Mouse (Mus musculus) forebrain, postnatal 0 days (tissue): ENCODE measurements around the gene Atn1. TPM values are rescaled to one million over a fixed set of nuclear protein-coding genes. Genes with fewer than 3 reads are reported as not detected.

Experiments
- ATAC-seq: fragments of 200-750 bp; cut with Nextera tagmentation; 2 replicates; pipeline ENCODE4 v1.8.0; 2017; ENCODE audit warnings: mild to moderate bottlenecking, moderate library complexity
- DNase-seq: peaks from one replicate; pipeline ENCODE4 v3.0.0-alpha.2; 2015
- H3K27ac ChIP-seq: fragments of 300-500 bp; sonication (generic); 2 replicates; pipeline ENCODE4 v1.5.1; 2014; ENCODE audit warnings: low read depth, mild to moderate bottlenecking, antibody characterized with exemption, low read length, moderate library complexity, mixed read lengths
- H3K27me3 ChIP-seq: fragments of 300-500 bp; sonication (generic); 2 replicates; pipeline ENCODE4 v1.6.1; 2014; ENCODE audit warnings: mild to moderate bottlenecking, low read length, mixed read lengths; ENCODE audit not compliant: insufficient read depth
- H3K36me3 ChIP-seq: fragments of 300-500 bp; sonication (generic); 2 replicates; pipeline ENCODE4 v1.6.1; 2014; ENCODE audit warnings: mild to moderate bottlenecking, moderate library complexity; ENCODE audit not compliant: insufficient read depth
- H3K4me1 ChIP-seq: fragments of 300-500 bp; sonication (generic); 2 replicates; pipeline ENCODE4 v1.6.1; 2014; ENCODE audit warnings: antibody characterized with exemption; ENCODE audit not compliant: insufficient read depth
- H3K4me2 ChIP-seq: fragments of 300-500 bp; sonication (generic); 2 replicates; pipeline ENCODE4 v1.6.1; 2014; ENCODE audit warnings: low read depth, mild to moderate bottlenecking, moderate library complexity
- H3K4me3 ChIP-seq: fragments of 300-500 bp; sonication (generic); 2 replicates; pipeline ENCODE4 v1.5.1; 2014; ENCODE audit warnings: low read depth, low read length, mixed read lengths
- H3K9ac ChIP-seq: fragments of 300-500 bp; sonication (generic); 2 replicates; pipeline ENCODE4 v1.6.1; 2014; ENCODE audit warnings: mild to moderate bottlenecking
- H3K9me3 ChIP-seq: fragments of 300-500 bp; sonication (generic); 2 replicates; pipeline ENCODE4 v1.6.1; 2016; ENCODE audit warnings: low read length
- CTCF ChIP-seq: sonication (generic); IDR thresholded peaks from 2 replicates; pipeline ENCODE4 v1.5.1; 2016; ENCODE audit warnings: antibody characterized with exemption, control low read depth, low read depth
- WGBS: fragments of 180-500 bp; shearing (Covaris S2); extraction: QIAGEN DNeasy Blood & Tissue Kit; methylation state at CpG from one replicate; pipeline ENCODE4 v1.1.7; 2014; 5-methylcytosine and 5-hydroxymethylcytosine counted together
- microRNA counts: library from miRNA; unstranded; fragments of <30 nt; microRNA quantifications from one replicate; lab custom pipeline; 2015
- microRNA-seq, 2 experiments: library from miRNA; unstranded; fragments of <30 nt; microRNA quantifications; one replicate each; pipeline ENCODE4; 2016
- polyA plus RNA-seq: library from polyadenylated mRNA; unstranded; fragments of >200 nt; fragmentation: Nextera tagmentation; extraction: Ambion mirVana; gene quantifications from 2 replicates; pipeline ENCODE4 v1.2.1, GENCODE M21; 2015
- total RNA-seq: library from RNA; depleted of rRNA; stranded (reverse); fragments of >200 nt; gene quantifications from 2 replicates; pipeline ENCODE4 v1.2.3, GENCODE M21; 2014; rRNA removed

Gene Atn1
- total and polyA plus RNA-seq, 2 experiments from 2014 or later: 15.0 to 24.2 TPM

DNA sequence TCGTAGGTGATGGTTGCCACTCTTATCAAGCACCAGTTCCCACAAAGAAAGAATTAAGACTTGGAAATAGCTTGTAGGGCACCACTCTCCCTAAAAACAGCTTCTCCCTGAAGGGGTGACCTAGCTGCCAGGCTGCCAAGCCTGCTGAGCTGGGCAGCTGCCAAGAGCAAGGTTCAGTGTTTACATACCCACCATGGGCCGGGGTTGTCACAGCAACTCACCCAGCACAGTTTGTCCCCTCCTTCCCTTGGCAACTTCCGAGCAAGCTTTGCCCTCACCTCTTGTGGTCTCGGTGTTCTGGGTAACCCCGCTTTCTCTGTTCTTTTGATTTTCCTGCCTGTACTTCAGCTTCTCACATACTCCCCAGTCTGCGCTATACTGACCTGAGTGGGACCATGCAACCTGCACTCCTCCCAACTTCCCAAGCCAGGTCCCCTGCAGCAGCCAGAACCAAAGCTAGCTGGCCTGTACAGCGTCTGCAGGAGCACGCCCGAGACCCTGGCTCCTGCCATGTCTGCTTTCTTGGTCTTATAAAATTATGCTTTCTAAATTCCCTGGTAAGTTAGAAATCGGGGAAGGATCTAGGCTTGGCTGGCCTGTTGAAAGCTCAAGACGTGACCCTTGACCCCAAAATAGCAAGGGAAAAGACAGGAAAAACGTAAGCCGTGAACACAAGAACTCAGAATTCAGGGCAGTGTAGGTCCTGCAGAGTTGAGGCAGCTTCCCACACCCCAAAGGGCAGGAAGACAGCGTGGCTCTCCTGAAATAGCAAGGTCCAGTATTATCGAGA, 62.0 kb downstream of the Atn1 start:
- WGBS: 63% methylated on average over 15 of the region's 15 CpGs
- ATAC-seq (peak; percentile 81), DNase-seq (peak; percentile 62)
- Histone ChIP-seq H3K4me2 (no peak overlapping the region), H3K9me3 (no peaks in the 10 kb centered on the region), H3K27me3 (no peaks in the 10 kb centered on the region), H3K4me1 (no peaks in the 10 kb centered on the region), H3K9ac (no peak overlapping the region), H3K27ac (0 out of 2 replicates have a peak overlapping the region, but pooled peaks have one; percentile 45), H3K4me3 (no peak overlapping the region), H3K36me3 (no peaks in the 10 kb centered on the region; the same call in 1 of the 2 replicates)
- no peak for TF ChIP-seq CTCF

DNA sequence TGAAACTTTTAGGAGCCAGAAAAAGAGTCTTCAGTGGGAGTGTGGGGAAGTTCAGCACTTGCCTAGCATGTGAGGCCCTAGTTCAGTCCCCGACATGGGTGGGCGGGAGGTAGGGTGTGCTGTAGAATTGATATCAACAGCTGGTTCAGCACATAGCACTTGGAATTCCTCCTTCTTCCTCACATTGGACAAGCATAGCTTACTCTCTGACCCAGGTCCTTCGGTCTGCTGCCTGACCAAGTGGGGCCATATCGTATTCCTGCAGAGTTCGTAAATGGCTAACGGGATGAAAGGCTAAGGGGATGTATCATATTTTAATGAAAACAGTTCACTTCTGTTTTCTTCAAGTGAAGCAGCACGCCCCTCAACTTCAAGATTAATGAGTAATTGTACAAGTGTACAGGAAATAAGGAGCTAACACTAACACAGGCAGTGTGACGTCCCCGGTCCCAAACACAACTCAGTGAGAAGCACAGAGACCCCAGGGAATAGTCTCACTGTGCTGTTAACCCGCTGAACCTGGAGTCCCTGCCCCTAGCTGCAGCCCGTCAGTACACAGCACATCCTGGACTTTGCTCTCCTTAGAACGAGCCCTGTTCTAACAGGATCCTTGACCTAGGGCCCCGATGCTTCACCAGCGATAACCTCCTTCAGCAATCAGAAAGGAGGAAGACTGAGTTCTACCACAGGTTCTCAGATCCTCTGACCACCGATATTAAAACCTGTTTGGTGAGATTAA, 62.9 kb downstream of the Atn1 start:
- DNase-seq: no peak
- no peaks in the 10 kb centered on the region for H3K36me3 ChIP-seq
- no peak overlapping the region for H3K9ac ChIP-seq
- TF ChIP-seq CTCF: no peak
- 0 out of 2 replicates have a peak overlapping the region, but pooled peaks have one; percentile 45 for H3K27ac ChIP-seq
- 79% methylated on average over 15 of the region's 15 CpGs for WGBS
- H3K4me1 ChIP-seq: no peaks in the 10 kb centered on the region
- no peak overlapping the region for H3K4me3 ChIP-seq
- H3K27me3 ChIP-seq: no peaks in the 10 kb centered on the region
- ATAC-seq: no peak
- no peaks in the 10 kb centered on the region for H3K9me3 ChIP-seq
- no peak overlapping the region for H3K4me2 ChIP-seq

MicroRNA genes within 50 kb of the gene (microRNA counts, 519-probe panel; counts per million panel counts)
- microRNA mmu-miR-141 (lab: Ali Mortazavi, UCI) (2,089 counts per million, percentile 17 among the panel's probes with 10 or more counts), microRNA mmu-miR-200c (lab: Ali Mortazavi, UCI) (2,847 counts per million, percentile 22 among the panel's probes with 10 or more counts)

Small RNA genes within 50 kb of the gene (microRNA-seq; reads per million reads assigned to microRNA genes)
- gene Mir141 (87.3 to 89.4 reads per million in 2 experiments), gene Mir200c (387 to 424 reads per million in 2 experiments)

Other genes with a start within 250 kb of the Atn1 start
- gene C1ra, start 244.1 kb downstream of the Atn1 start, total RNA-seq: 0.23 and 1.1 TPM in 2 replicates
- 0.49 and 0.58 TPM in 2 replicates for gene C1ra, start 244.1 kb downstream of the Atn1 start, polyA plus RNA-seq
- 1.9 and 2.9 TPM in 2 replicates for gene C1s1, start 214.2 kb downstream of the Atn1 start, total RNA-seq
- gene C1s1, start 214.2 kb downstream of the Atn1 start, polyA plus RNA-seq: 0.67 and 0.83 TPM in 2 replicates
- not detected in 2 replicates for gene C1rb, start 186.2 kb downstream of the Atn1 start, total RNA-seq
- not detected in 2 replicates for gene C1rb, start 186.2 kb downstream of the Atn1 start, polyA plus RNA-seq
- 0.15 and 0.19 TPM in 2 replicates for gene C1s2, start 120.4 kb downstream of the Atn1 start, total RNA-seq
- 0.17 and 0.18 TPM in 2 replicates for gene C1s2, start 120.4 kb downstream of the Atn1 start, polyA plus RNA-seq
- gene Lpcat3, start 93.5 kb downstream of the Atn1 start, total RNA-seq: 27.6 and 35.6 TPM in 2 replicates
- gene Lpcat3, start 93.5 kb downstream of the Atn1 start, polyA plus RNA-seq: 34.3 and 41.3 TPM in 2 replicates
- gene Emg1, start 44.3 kb downstream of the Atn1 start, total RNA-seq: 105 TPM in 2 replicates
- 96.2 and 116 TPM in 2 replicates for gene Emg1, start 44.3 kb downstream of the Atn1 start, polyA plus RNA-seq
- gene Phb2, start 44.2 kb downstream of the Atn1 start, total RNA-seq: 200 and 215 TPM in 2 replicates
- 271 TPM in 2 replicates for gene Phb2, start 44.2 kb downstream of the Atn1 start, polyA plus RNA-seq
- gene Ptpn6, start 17.8 kb downstream of the Atn1 start, total RNA-seq: 2.2 and 2.9 TPM in 2 replicates
- gene Ptpn6, start 17.8 kb downstream of the Atn1 start, polyA plus RNA-seq: 3.6 and 3.8 TPM in 2 replicates
- 257 and 314 TPM in 2 replicates for gene Grcc10, start 15.2 kb downstream of the Atn1 start, total RNA-seq
- 699 and 862 TPM in 2 replicates for gene Grcc10, start 15.2 kb downstream of the Atn1 start, polyA plus RNA-seq
- gene Gm45234, start 503 bp downstream of the Atn1 start, total RNA-seq: not detected in 2 replicates
- 0.11 TPM in 1 of 2 replicates, not detected in the other for gene Gm45234, start 503 bp downstream of the Atn1 start, polyA plus RNA-seq
- gene Eno2, start 13.1 kb upstream of the Atn1 start, total RNA-seq: 130 and 148 TPM in 2 replicates
- gene Eno2, start 13.1 kb upstream of the Atn1 start, polyA plus RNA-seq: 88.5 and 113 TPM in 2 replicates
- gene Lrrc23, start 23.2 kb upstream of the Atn1 start, total RNA-seq: 13.7 and 13.8 TPM in 2 replicates
- 9.6 and 14.7 TPM in 2 replicates for gene Lrrc23, start 23.2 kb upstream of the Atn1 start, polyA plus RNA-seq
- gene Spsb2, start 52.1 kb upstream of the Atn1 start, total RNA-seq: 4.3 and 6.0 TPM in 2 replicates
- gene Spsb2, start 52.1 kb upstream of the Atn1 start, polyA plus RNA-seq: 6.8 and 7.0 TPM in 2 replicates
- 332 and 338 TPM in 2 replicates for gene Tpi1, start 57.8 kb upstream of the Atn1 start, total RNA-seq
- 354 and 367 TPM in 2 replicates for gene Tpi1, start 57.8 kb upstream of the Atn1 start, polyA plus RNA-seq
- gene Usp5, start 73.0 kb upstream of the Atn1 start, total RNA-seq: 215 and 224 TPM in 2 replicates
- gene Usp5, start 73.0 kb upstream of the Atn1 start, polyA plus RNA-seq: 173 and 191 TPM in 2 replicates
- gene Cdca3, start 73.0 kb upstream of the Atn1 start, total RNA-seq: 13.5 and 20.7 TPM in 2 replicates
- 28.5 and 30.5 TPM in 2 replicates for gene Cdca3, start 73.0 kb upstream of the Atn1 start, polyA plus RNA-seq
- gene Gnb3, start 83.8 kb upstream of the Atn1 start, total RNA-seq: 0.90 and 1.8 TPM in 2 replicates
- 0.61 and 1.2 TPM in 2 replicates for gene Gnb3, start 83.8 kb upstream of the Atn1 start, polyA plus RNA-seq
- 78.8 and 85.7 TPM in 2 replicates for gene P3h3, start 101.2 kb upstream of the Atn1 start, total RNA-seq
- 6.2 and 9.1 TPM in 2 replicates for gene P3h3, start 101.2 kb upstream of the Atn1 start, polyA plus RNA-seq
- 154 and 160 TPM in 2 replicates for gene Gpr162, start 107.5 kb upstream of the Atn1 start, total RNA-seq
- gene Gpr162, start 107.5 kb upstream of the Atn1 start, polyA plus RNA-seq: 30.3 and 38.1 TPM in 2 replicates
- gene Cd4, start 131.7 kb upstream of the Atn1 start, total RNA-seq: 0.57 and 0.69 TPM in 2 replicates
- gene Cd4, start 131.7 kb upstream of the Atn1 start, polyA plus RNA-seq: 0.25 and 0.72 TPM in 2 replicates
- gene Lag3, start 155.2 kb upstream of the Atn1 start, total RNA-seq: 1.9 and 2.4 TPM in 2 replicates
- gene Lag3, start 155.2 kb upstream of the Atn1 start, polyA plus RNA-seq: 2.6 and 3.9 TPM in 2 replicates
- 722 and 784 TPM in 2 replicates for gene Ptms, start 163.6 kb upstream of the Atn1 start, total RNA-seq
- 1,090 and 1,099 TPM in 2 replicates for gene Ptms, start 163.6 kb upstream of the Atn1 start, polyA plus RNA-seq
- gene Mlf2, start 174.9 kb upstream of the Atn1 start, total RNA-seq: 432 and 471 TPM in 2 replicates
- 665 and 718 TPM in 2 replicates for gene Mlf2, start 174.9 kb upstream of the Atn1 start, polyA plus RNA-seq
- 82.4 and 117 TPM in 2 replicates for gene Cops7a, start 209.0 kb upstream of the Atn1 start, total RNA-seq
- gene Cops7a, start 209.0 kb upstream of the Atn1 start, polyA plus RNA-seq: 87.8 and 93.0 TPM in 2 replicates
- gene Pianp, start 240.2 kb upstream of the Atn1 start, total RNA-seq: 12.2 and 18.3 TPM in 2 replicates
- 53.8 and 68.9 TPM in 2 replicates for gene Pianp, start 240.2 kb upstream of the Atn1 start, polyA plus RNA-seq